Mouse (Mus musculus) left cerebral cortex, adult 2 months (tissue): ENCODE data around the gene Shbg. TPM values are rescaled to one million over a fixed set of nuclear protein-coding genes. Genes with fewer than 3 reads are reported as not detected.
A peak's percentile ranks its signal among the peaks of the same experiment; 100 is the strongest.

Experiments
- DNase-seq, 2 experiments: peaks; one replicate each; pipeline ENCODE4 v3.0.0; 2021 to 2022; ENCODE audit warnings: low spot score in 2 of 2, mixed read lengths in 1 of 2; ENCODE audit errors: extremely low spot score in 1 of 2
- H3K27ac ChIP-seq: fragments of 200-600 bp; 2 replicates; pipeline ENCODE4 v1.8.1; 2022
- H3K4me3 ChIP-seq: fragments of 200-600 bp; 2 replicates; pipeline ENCODE4 v1.8.1; 2022
- CTCF ChIP-seq: fragments of 200-600 bp; IDR thresholded peaks from 2 replicates; pipeline ENCODE4 v1.8.1; 2022; ENCODE audit warnings: antibody characterized with exemption, mild to moderate bottlenecking, moderate library complexity
- intact Hi-C: fragments of 180-260 bp; cut with DNase I; formaldehyde crosslinking; loops from one replicate; pipeline ENCODE4 v1.15.1; 2025
- total RNA-seq, 2 experiments: library from RNA; stranded (reverse); gene quantifications; 2 replicates each; pipeline ENCODE4 v1.2.3; 2021

Shbg gene
- total RNA-seq, 2 experiments from 2014 or later: not detected

GRCm38 (mm10) chr11:69590622-69591021 lies 27.1 kb downstream of the Shbg start:
- no peak for DNase-seq
- intact Hi-C loops: no loop called here
- H3K27ac ChIP-seq: no peak overlapping the region
- no peak for TF ChIP-seq CTCF
- H3K4me3 ChIP-seq: no peak overlapping the region

GRCm38 (mm10) chr11:69589207-69589834 lies 28.4 kb downstream of the Shbg start:
- DNase-seq: no peak
- no peak overlapping the region for H3K27ac ChIP-seq
- no peak overlapping the region for H3K4me3 ChIP-seq
- no peak for TF ChIP-seq CTCF
- intact Hi-C loops: no loop called here

- intact Hi-C loops: no loop called here
- no peak for DNase-seq
- Histone ChIP-seq H3K27ac (no peak overlapping the region), H3K4me3 (no peak overlapping the region)
- no peak for TF ChIP-seq CTCF
Measured at GRCm38 (mm10) chr11:69585718-69586325, 31.9 kb downstream of the Shbg start.

GRCm38 (mm10) chr11:69584937-69585336 lies 32.8 kb downstream of the Shbg start:
- TF ChIP-seq CTCF: no peak
- DNase-seq: no peak
- H3K27ac ChIP-seq: no peak overlapping the region
- intact Hi-C loops: loop anchor here (5.0 kb wide), 1 partner anchor 168 kb away; no protein-coding TSS in a partner anchor
- no peak overlapping the region for H3K4me3 ChIP-seq

- Histone ChIP-seq H3K4me3 (no peak overlapping the region), H3K27ac (no peak overlapping the region)
- no peak for DNase-seq
- TF ChIP-seq CTCF: no peak
- intact Hi-C loops: loop anchor here (5.0 kb wide), 1 partner anchor 167 kb away; no protein-coding TSS in a partner anchor
Measured at GRCm38 (mm10) chr11:69584008-69584407, 33.7 kb downstream of the Shbg start.

GRCm38 (mm10) chr11:69582230-69582805 lies 35.4 kb downstream of the Shbg start:
- no peak for TF ChIP-seq CTCF
- H3K27ac ChIP-seq: no peak overlapping the region; the same call in 1 of the 2 replicates
- peak overlapping the region; percentile 91 for H3K4me3 ChIP-seq
- intact Hi-C loops: loop anchor here (5.0 kb wide), 1 partner anchor 165 kb away; no protein-coding TSS in a partner anchor
- no peak for DNase-seq

- intact Hi-C loops: loop anchor here (1.0 to 5.0 kb wide), 2 partner anchors 23 to 165 kb away; partner anchors contain the start of gene Atp1b2
Measured at GRCm38 (mm10) chr11:69581814-69582213, 35.9 kb downstream of the Shbg start.

GRCm38 (mm10) chr11:69581147-69581688 lies 36.5 kb downstream of the Shbg start:
- intact Hi-C loops: loop anchor here (1.0 to 5.0 kb wide), 2 partner anchors 24 to 164 kb away; partner anchors contain the start of gene Atp1b2

More at GRCm38 (mm10) chr11:69581814-69582213, 35.9 kb downstream of the Shbg start:
- DNase-seq: no peak
- TF ChIP-seq CTCF: no peak
- peak overlapping the region; percentile 97 for H3K27ac ChIP-seq
- peak overlapping the region; percentile 91 for H3K4me3 ChIP-seq

GRCm38 (mm10) chr11:69580572-69581146 lies 37.0 kb downstream of the Shbg start:
- Histone ChIP-seq H3K4me3 (peak overlapping the region; percentile 91), H3K27ac (peak overlapping the region; percentile 97)
- no peak for TF ChIP-seq CTCF
- no peak for DNase-seq
- intact Hi-C loops: loop anchor here (1.0 to 5.0 kb wide), 2 partner anchors 25 to 163 kb away; partner anchors contain the start of gene Atp1b2

More at GRCm38 (mm10) chr11:69581147-69581688, 36.5 kb downstream of the Shbg start:
- DNase-seq: peak; percentile 87 to 89
- Histone ChIP-seq H3K4me3 (peak overlapping the region; percentile 91), H3K27ac (peak overlapping the region; percentile 97)
- no peak for TF ChIP-seq CTCF

GRCm38 (mm10) chr11:69580091-69580514 lies 37.6 kb downstream of the Shbg start, which contains the start of the genes Wrap53 and Trp53:
Gene Wrap53 (minus strand): TSS chr11:69580255.
Gene Trp53 (plus strand): TSS chr11:69580359.
- peak within 1 kb of the TSS; percentile 97 for H3K27ac ChIP-seq
- DNase-seq: peak; percentile 82 to 87
- intact Hi-C loops: loop anchor here (5.0 kb wide), 1 partner anchor 163 kb away; no protein-coding TSS in a partner anchor
- H3K4me3 ChIP-seq: peak within 1 kb of the TSS; percentile 91
- no peak for TF ChIP-seq CTCF
